ENCODE assay signal across 9 mouse cellular contexts in genomic region chr13:41607589-41607988, GRCm38 (mm10). TPM values are rescaled to one million over a fixed set of nuclear protein-coding genes. Genes with fewer than 3 reads are reported as not detected.
DNase-seq lines count a peak whose midpoint lies in the region; ATAC-seq and TF ChIP-seq lines count a peak whose summit lies in the region.
"Had no signal": no experiment of that assay in that cellular context is flagged by ENCODE, and none has a peak within 500 bp of the region (broad histone marks: within the 10 kb centered on the region; RNA-seq: fewer than 3 reads in every experiment).

No protein-coding gene starts in this region.

- H3K27ac ChIP-seq in cerebellum, adult 2 months (ENCODE audit: insufficient read depth, low read length): no peak overlapping the region
- H3K27ac ChIP-seq in MEL (ENCODE audit: control insufficient read depth, low read depth, low read length): no peak overlapping the region
- H3K27ac ChIP-seq in hindbrain, embryonic 13.5 days: no peak overlapping the region
- H3K27ac ChIP-seq in midbrain, embryonic 10.5 days (replicated peaks): no peak overlapping the region
- H3K27ac ChIP-seq: limb, embryonic 12.5 days had no signal

- no peak overlapping the region for H3K9ac ChIP-seq in MEL (ENCODE audit: control insufficient read depth, low read depth, low read length, poor library complexity, severe bottlenecking)
- peak overlapping the region; percentile 64 for H3K9ac ChIP-seq in hindbrain, embryonic 13.5 days
- H3K9ac ChIP-seq: limb, embryonic 12.5 days had no signal

- H3K4me2 ChIP-seq in hindbrain, embryonic 13.5 days: peak overlapping the region; percentile 79

- 18% methylated on average over 3 of the region's 3 CpGs for WGBS in cerebellum, adult 2 months
- WGBS in hindbrain, embryonic 13.5 days: 65% methylated on average over 3 of the region's 3 CpGs
- 87% methylated on average over 3 of the region's 3 CpGs for WGBS in midbrain, embryonic 10.5 days

- no peak for DNase-seq in cerebellum, adult 2 months
- no peak for DNase-seq in cerebellum, adult 18-20 months
- peak; percentile 40 for DNase-seq in MEL (ENCODE audit: low read depth, low spot score)
- no peak for DNase-seq in midbrain, embryonic 10.5 days (ENCODE audit: low spot score)
- no peak for DNase-seq in left cerebral cortex, postnatal 25 days (ENCODE audit: low spot score in 2 of 2)
- no peak for DNase-seq in left cerebral cortex, adult 11 months (ENCODE audit: low spot score)
- no peak for DNase-seq in cerebellum, postnatal 4 days (ENCODE audit: low spot score in 2 of 2)

- TF ChIP-seq RAD21 in MEL (IDR thresholded peaks at IDR 0.05; ENCODE audit: low read depth, low read length): no peak

- H3K4me3 ChIP-seq in cerebellum, adult 2 months (replicated peaks; ENCODE audit: insufficient read depth, low read depth, low read length): peak overlapping the region; percentile 42
- no peak overlapping the region; a peak in 1 of 4 replicates for H3K4me3 ChIP-seq in MEL (ENCODE audit: control insufficient read depth in 1 of 2, insufficient read depth in 1 of 2, low read depth in 2 of 2, low read length in 2 of 2)
- peak overlapping the region; percentile 95 for H3K4me3 ChIP-seq in hindbrain, embryonic 13.5 days
- H3K4me3 ChIP-seq in midbrain, embryonic 10.5 days: peak overlapping the region; percentile 82

- H3K4me1 ChIP-seq in cerebellum, adult 2 months (ENCODE audit: control insufficient read depth, insufficient read depth, low read length): peaks cover 5% of the 10 kb centered on the region
- H3K4me1 ChIP-seq in MEL (ENCODE audit: control insufficient read depth in 1 of 2, insufficient read depth in 2 of 2, low read length in 2 of 2): peaks cover 2 to 15% of the 10 kb centered on the region in 2 experiments; a peak in 3 of 4 replicates
- H3K4me1 ChIP-seq in hindbrain, embryonic 13.5 days (replicated peaks): peaks cover 34% of the 10 kb centered on the region
- H3K4me1 ChIP-seq in midbrain, embryonic 10.5 days: peaks cover 30% of the 10 kb centered on the region

- peaks cover 0 to 5% of the 10 kb centered on the region in 2 experiments; a peak in 2 of 4 replicates for H3K36me3 ChIP-seq in MEL (ENCODE audit: control insufficient read depth in 1 of 2, insufficient read depth in 2 of 2, low read length in 2 of 2)
- H3K36me3 ChIP-seq in hindbrain, embryonic 13.5 days: no peaks in the 10 kb centered on the region
- H3K36me3 ChIP-seq in midbrain, embryonic 10.5 days: no peaks in the 10 kb centered on the region
- H3K36me3 ChIP-seq: limb, embryonic 12.5 days had no signal

- intact Hi-C loops in left cerebral cortex, postnatal 25 days (cut with DNase I): no loop called here

- peaks cover 20% of the 10 kb centered on the region for H3K79me2 ChIP-seq in MEL (ENCODE audit: control insufficient read depth, insufficient read depth, low read length, poor library complexity)

- TF ChIP-seq EP300 in MEL (IDR thresholded peaks at IDR 0.05; ENCODE audit: low read depth in 1 of 2, low read length in 2 of 2): no peak

- no peak for TF ChIP-seq CTCF in cerebellum, adult 2 months (IDR thresholded peaks at IDR 0.05; ENCODE audit: borderline replicate concordance, insufficient read depth, low read depth, low read length)
- TF ChIP-seq CTCF in MEL (IDR thresholded peaks at IDR 0.05 in 2 of 3, conservative IDR thresholded peaks at IDR 0.05 in 1 of 3; ENCODE audit: control insufficient read depth in 1 of 3, insufficient read depth in 1 of 3, low read depth in 2 of 3, low read length in 3 of 3, poor library complexity in 1 of 3, severe bottlenecking in 1 of 3): no peak

- no peak for ATAC-seq in hindbrain, embryonic 13.5 days (ENCODE audit: low FRiP score)

- TF ChIP-seq POLR2A in cerebellum, adult 2 months (IDR thresholded peaks at IDR 0.05; ENCODE audit: borderline replicate concordance, insufficient read depth, low read length): no peak
- no peak for TF ChIP-seq POLR2A in MEL (IDR thresholded peaks at IDR 0.05; ENCODE audit: control insufficient read depth in 1 of 2, insufficient read depth in 1 of 2, low read depth in 1 of 2, low read length in 2 of 2, poor library complexity in 1 of 2)

- H3K27me3 ChIP-seq in cerebellum, adult 2 months (ENCODE audit: control insufficient read depth, insufficient read depth, low read length): no peaks in the 10 kb centered on the region
- no peaks in the 10 kb centered on the region for H3K27me3 ChIP-seq in MEL (ENCODE audit: control insufficient read depth in 1 of 2, insufficient read depth in 2 of 2, low read length in 2 of 2)
- H3K27me3 ChIP-seq in hindbrain, embryonic 13.5 days: no peaks in the 10 kb centered on the region
- H3K27me3 ChIP-seq in midbrain, embryonic 10.5 days (ENCODE audit: low read depth, poor library complexity, severe bottlenecking): 0 out of 2 replicates have a peak, but pooled peaks cover 4% of the 10 kb centered on the region
- H3K27me3 ChIP-seq: limb, embryonic 12.5 days had no signal

- H3K9me3 ChIP-seq in MEL (replicated peaks; ENCODE audit: insufficient read depth, low read length): no peaks in the 10 kb centered on the region
- H3K9me3 ChIP-seq in hindbrain, embryonic 13.5 days: no peaks in the 10 kb centered on the region
- no peaks in the 10 kb centered on the region for H3K9me3 ChIP-seq in midbrain, embryonic 10.5 days (replicated peaks)
- H3K9me3 ChIP-seq: limb, embryonic 12.5 days had no signal

TF ChIP-seq in MEL, 35 proteins besides CTCF, POLR2A, EP300 and RAD21:
- TF ChIP-seq GABPA (IDR thresholded peaks at IDR 0.05; ENCODE audit: low read depth, low read length) (no peak), NELFE (IDR thresholded peaks at IDR 0.05; ENCODE audit: low read depth, low read length) (no peak), TBP (IDR thresholded peaks at IDR 0.05; ENCODE audit: low read depth, low read length) (no peak), JUND (IDR thresholded peaks at IDR 0.05; ENCODE audit: low read depth, low read length) (no peak), ZNF384 (IDR thresholded peaks at IDR 0.05; ENCODE audit: low read depth, low read length) (no peak), BHLHE40 (IDR thresholded peaks at IDR 0.05; ENCODE audit: borderline replicate concordance, low read depth, low read length) (no peak), SIN3A (IDR thresholded peaks at IDR 0.05; ENCODE audit: low read length) (no peak), POLR2AphosphoS5 (IDR thresholded peaks at IDR 0.05; ENCODE audit: borderline replicate concordance, low read depth, low read length) (no peak), MYC (IDR thresholded peaks at IDR 0.05; ENCODE audit: low read depth, low read length) (no peak), GATA1 (IDR thresholded peaks at IDR 0.05; ENCODE audit: low read depth, low read length) (no peak), ZKSCAN1 (IDR thresholded peaks at IDR 0.05; ENCODE audit: low read depth, low read length) (no peak), MAZ (IDR thresholded peaks at IDR 0.05; ENCODE audit: low read depth, low read length) (no peak), E2F4 (IDR thresholded peaks at IDR 0.05; ENCODE audit: borderline replicate concordance, low read depth, low read length) (no peak), NRF1 (IDR thresholded peaks at IDR 0.05; ENCODE audit: insufficient read depth, low read depth, low read length, poor library complexity, severe bottlenecking) (no peak), CHD2 (IDR thresholded peaks at IDR 0.05; ENCODE audit: low read length) (no peak), POLR2AphosphoS2 (IDR thresholded peaks at IDR 0.05; ENCODE audit: low read length) (no peak), MYB (IDR thresholded peaks at IDR 0.05; ENCODE audit: low read depth, low read length) (no peak; the same call in 1 of the 2 replicates), MEF2A (IDR thresholded peaks at IDR 0.05; ENCODE audit: extremely low read depth, insufficient replicate concordance, low read depth, low read length, poor library complexity, severe bottlenecking) (no peak), KAT2A (conservative IDR thresholded peaks at IDR 0.05; ENCODE audit: low read depth, low read length) (no peak)

RNA-seq across cellular contexts. Expression of gene Tmem170b, which starts 1.9 kb away (rescaled TPM):
- 19.9 and 21.6 TPM in 2 replicates for polyA plus RNA-seq in cerebellum, adult 2 months (2012; rRNA removed)
- total RNA-seq in MEL (2012; rRNA removed): 5.2 and 6.5 TPM in 2 replicates
- polyA plus RNA-seq in MEL (2012; ENCODE audit: insufficient read depth in 1 of 2, insufficient read length in 2 of 2, low read depth in 1 of 2, low replicate concordance in 2 of 2, missing spikeins in 1 of 2): 1 to 10 TPM in 1 of 2 experiments, not detected in 1; 7.0 TPM
- 37.8 and 37.9 TPM in 2 replicates for polyA plus RNA-seq in hindbrain, embryonic 13.5 days (2015; fragmentation: Nextera tagmentation; extraction: Ambion mirVana)
- 13.4 and 19.5 TPM in 2 replicates for polyA plus RNA-seq in midbrain, embryonic 10.5 days (2016; fragmentation: Nextera tagmentation; extraction: Ambion mirVana)
- 10 to 100 TPM; 85.9 to 91.5 TPM for total RNA-seq in left cerebral cortex, postnatal 25 days (2021)

Comparison
In these comparisons a context has a peak if more than half of its experiments do, and no peak if none do; other contexts are left out.
1. H3K4me3 ChIP-seq: peak in cerebellum, adult 2 months (single experiment), hindbrain, embryonic 13.5 days (single experiment) and midbrain, embryonic 10.5 days (single experiment); none in MEL (0 of 2).